Mouse (Mus musculus): ENCODE results near the gene Mef2d. TPM values are rescaled to one million over a fixed set of nuclear protein-coding genes. Genes with fewer than 3 reads are reported as not detected.

The Mef2d gene
- polyA plus RNA-seq, 1 experiment = 2.6 TPM

GRCm38 (mm10) chr3:88152056-88152455 lies 9.9 kb downstream of the Mef2d start:
- Histone ChIP-seq H3K9me3 (ENCODE audit: control insufficient read depth, low read length) (no peaks in the 10 kb centered on the region), H3K36me3 (ENCODE audit: control insufficient read depth) (peaks cover 61% of the 10 kb centered on the region), H3K4me3 (replicated peaks) (no peak overlapping the region), H3K27me3 (ENCODE audit: control insufficient read depth) (no peaks in the 10 kb centered on the region), H3K4me1 (ENCODE audit: control insufficient read depth) (peaks cover 58% of the 10 kb centered on the region)
- no peak for TF ChIP-seq TAL1 (IDR thresholded peaks at IDR 0.05; ENCODE audit: low read length)

GRCm38 (mm10) chr3:88153290-88154011 lies 11.3 kb downstream of the Mef2d start:
- peaks cover 44% of the 10 kb centered on the region for H3K4me1 ChIP-seq (ENCODE audit: control insufficient read depth)
- H3K36me3 ChIP-seq (ENCODE audit: control insufficient read depth) = peaks cover 62% of the 10 kb centered on the region
- no peaks in the 10 kb centered on the region for H3K27me3 ChIP-seq (ENCODE audit: control insufficient read depth)
- no peaks in the 10 kb centered on the region for H3K9me3 ChIP-seq (ENCODE audit: control insufficient read depth, low read length)
- H3K4me3 ChIP-seq (replicated peaks) = no peak overlapping the region
- TF ChIP-seq TAL1 (IDR thresholded peaks at IDR 0.05; ENCODE audit: low read length) (no peak), GATA1 (IDR thresholded peaks at IDR 0.05; ENCODE audit: low read length) (no peak)

GRCm38 (mm10) chr3:88154236-88154635 lies 12.1 kb downstream of the Mef2d start:
- Histone ChIP-seq H3K4me1 (ENCODE audit: control insufficient read depth) (peaks cover 36% of the 10 kb centered on the region), H3K36me3 (ENCODE audit: control insufficient read depth) (peaks cover 68% of the 10 kb centered on the region), H3K27me3 (ENCODE audit: control insufficient read depth) (no peaks in the 10 kb centered on the region), H3K9me3 (ENCODE audit: control insufficient read depth, low read length) (no peaks in the 10 kb centered on the region), H3K4me3 (replicated peaks) (no peak overlapping the region)
- TF ChIP-seq TAL1 (IDR thresholded peaks at IDR 0.05; ENCODE audit: low read length) (no peak), GATA1 (IDR thresholded peaks at IDR 0.05; ENCODE audit: low read length) (no peak)

GRCm38 (mm10) chr3:88156817-88157216 lies 14.6 kb downstream of the Mef2d start:
- H3K4me3 ChIP-seq (replicated peaks) = no peak overlapping the region
- H3K36me3 ChIP-seq (ENCODE audit: control insufficient read depth) = peaks cover 80% of the 10 kb centered on the region
- peaks cover 12% of the 10 kb centered on the region for H3K4me1 ChIP-seq (ENCODE audit: control insufficient read depth)
- no peaks in the 10 kb centered on the region for H3K9me3 ChIP-seq (ENCODE audit: control insufficient read depth, low read length)
- H3K27me3 ChIP-seq (ENCODE audit: control insufficient read depth) = no peaks in the 10 kb centered on the region
- TF ChIP-seq GATA1 (IDR thresholded peaks at IDR 0.05; ENCODE audit: low read length) = no peak
- TF ChIP-seq TAL1 (IDR thresholded peaks at IDR 0.05; ENCODE audit: low read length) = no peak

- Histone ChIP-seq H3K4me3 (replicated peaks) (no peak overlapping the region), H3K27me3 (ENCODE audit: control insufficient read depth) (no peaks in the 10 kb centered on the region), H3K4me1 (ENCODE audit: control insufficient read depth) (peaks cover 12% of the 10 kb centered on the region), H3K36me3 (ENCODE audit: control insufficient read depth) (peaks cover 89% of the 10 kb centered on the region), H3K9me3 (ENCODE audit: control insufficient read depth, low read length) (no peaks in the 10 kb centered on the region)
- no peak for TF ChIP-seq GATA1 (IDR thresholded peaks at IDR 0.05; ENCODE audit: low read length)
- TF ChIP-seq TAL1 (IDR thresholded peaks at IDR 0.05; ENCODE audit: low read length) = no peak
Measured at GRCm38 (mm10) chr3:88157771-88158597, 15.8 kb downstream of the Mef2d start.

GRCm38 (mm10) chr3:88158991-88159390 lies 16.8 kb downstream of the Mef2d start:
- H3K4me3 ChIP-seq (replicated peaks) = no peak overlapping the region
- no peak for TF ChIP-seq GATA1 (IDR thresholded peaks at IDR 0.05; ENCODE audit: low read length)
- no peak for TF ChIP-seq TAL1 (IDR thresholded peaks at IDR 0.05; ENCODE audit: low read length)
- H3K9me3 ChIP-seq (ENCODE audit: control insufficient read depth, low read length) = no peaks in the 10 kb centered on the region
- H3K4me1 ChIP-seq (ENCODE audit: control insufficient read depth) = peaks cover 8% of the 10 kb centered on the region; the same call in 1 of the 2 replicates
- H3K36me3 ChIP-seq (ENCODE audit: control insufficient read depth) = peaks cover 91% of the 10 kb centered on the region
- no peaks in the 10 kb centered on the region for H3K27me3 ChIP-seq (ENCODE audit: control insufficient read depth)

- H3K4me1 ChIP-seq (ENCODE audit: control insufficient read depth) = peaks cover 3% of the 10 kb centered on the region; the same call in 1 of the 2 replicates
- peaks cover 94% of the 10 kb centered on the region for H3K36me3 ChIP-seq (ENCODE audit: control insufficient read depth)
- TF ChIP-seq TAL1 (IDR thresholded peaks at IDR 0.05; ENCODE audit: low read length) (no peak), GATA1 (IDR thresholded peaks at IDR 0.05; ENCODE audit: low read length) (no peak)
- H3K27me3 ChIP-seq (ENCODE audit: control insufficient read depth) = no peaks in the 10 kb centered on the region
- H3K9me3 ChIP-seq (ENCODE audit: control insufficient read depth, low read length) = no peaks in the 10 kb centered on the region
- H3K4me3 ChIP-seq (replicated peaks) = no peak overlapping the region
Measured at GRCm38 (mm10) chr3:88160856-88161255, 18.7 kb downstream of the Mef2d start.

- no peaks in the 10 kb centered on the region for H3K9me3 ChIP-seq (ENCODE audit: control insufficient read depth, low read length)
- no peak overlapping the region for H3K4me3 ChIP-seq (replicated peaks)
- no peaks in the 10 kb centered on the region for H3K4me1 ChIP-seq (ENCODE audit: control insufficient read depth)
- TF ChIP-seq TAL1 (IDR thresholded peaks at IDR 0.05; ENCODE audit: low read length) (no peak), GATA1 (IDR thresholded peaks at IDR 0.05; ENCODE audit: low read length) (no peak)
- peaks cover 92% of the 10 kb centered on the region for H3K36me3 ChIP-seq (ENCODE audit: control insufficient read depth)
- H3K27me3 ChIP-seq (ENCODE audit: control insufficient read depth) = no peaks in the 10 kb centered on the region
Measured at GRCm38 (mm10) chr3:88162259-88162658, 20.1 kb downstream of the Mef2d start.

- Histone ChIP-seq H3K9me3 (ENCODE audit: control insufficient read depth, low read length) (no peaks in the 10 kb centered on the region), H3K4me1 (ENCODE audit: control insufficient read depth) (no peaks in the 10 kb centered on the region), H3K27me3 (ENCODE audit: control insufficient read depth) (no peaks in the 10 kb centered on the region), H3K4me3 (replicated peaks) (no peak overlapping the region), H3K36me3 (ENCODE audit: control insufficient read depth) (peaks cover 93% of the 10 kb centered on the region)
- TF ChIP-seq TAL1 (IDR thresholded peaks at IDR 0.05; ENCODE audit: low read length) (no peak), GATA1 (IDR thresholded peaks at IDR 0.05; ENCODE audit: low read length) (no peak)
Measured at GRCm38 (mm10) chr3:88162811-88163210, 20.6 kb downstream of the Mef2d start.
